Mouse (Mus musculus) megakaryocyte, embryonic 14.5 days (primary cell): ENCODE measurements around the gene Scand1.

Experiments used
- FLI1 ChIP-seq: IDR thresholded peaks from 2 replicates; pipeline ENCODE4 v1.6.1; 2012; ENCODE audit warnings: low read length, inconsistent platforms, mixed read lengths
- GATA1 ChIP-seq: IDR thresholded peaks from 3 replicates; pipeline ENCODE4 v1.6.1; 2012; ENCODE audit warnings: mixed read lengths, low read length, inconsistent platforms, borderline replicate concordance

DNA sequence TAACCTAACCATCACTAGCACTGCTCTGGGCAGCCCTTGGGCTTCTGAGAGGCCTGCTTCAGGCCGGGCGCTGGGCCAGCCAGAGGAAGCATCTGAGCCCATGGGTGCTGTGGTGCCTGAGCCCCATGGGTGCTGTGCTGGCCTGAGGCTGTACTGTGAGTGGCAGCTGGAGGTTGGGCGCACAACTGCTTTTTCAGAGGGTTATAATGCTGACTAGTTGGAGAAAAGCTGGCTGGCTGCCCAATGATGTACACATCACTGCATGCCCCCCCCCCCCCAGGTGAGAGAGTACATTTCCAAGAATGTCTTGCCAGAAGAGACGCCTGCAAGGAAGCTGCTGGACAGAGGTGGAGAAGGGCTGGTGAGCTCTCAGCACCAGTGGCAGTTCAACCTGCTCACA lies 8.2 kb downstream of the Scand1 start:
- TF ChIP-seq FLI1 (no peak), GATA1 (no peak)
